Mouse (Mus musculus): ENCODE measurements around the gene Pdcd1. TPM values are rescaled to one million over a fixed set of nuclear protein-coding genes. Genes with fewer than 3 reads are reported as not detected.
"Not testable (repeated sequence)": the region's sequence is repeated elsewhere in the genome, so short reads cannot be mapped to it uniquely, and the experiment has no call there.

The Pdcd1 gene
- total RNA-seq, 2 experiments from 2014 or later = 0.20 TPM; not detected in 1

- DNase-seq = peak; percentile 27 to 45
These were observed 23.6 kb downstream of the Pdcd1 start for GRCm38 (mm10) chr1:94028741-94029140.

- no peak for DNase-seq
These were observed 24.7 kb downstream of the Pdcd1 start for GRCm38 (mm10) chr1:94027506-94028108.

- no peak for DNase-seq
These were observed 32.2 kb downstream of the Pdcd1 start, which contains the start of gene Neu4 for GRCm38 (mm10) chr1:94020151-94020550. Gene Neu4, plus strand, starts transcription at chr1:94020451.

- DNase-seq = no peak
These were observed 40.7 kb downstream of the Pdcd1 start for GRCm38 (mm10) chr1:94011643-94012042.

GRCm38 (mm10) chr1:94008826-94009225 lies 43.5 kb downstream of the Pdcd1 start:
- not testable (repeated sequence) for DNase-seq

- not testable (repeated sequence) for DNase-seq
These were observed 46.3 kb downstream of the Pdcd1 start for GRCm38 (mm10) chr1:94005954-94006506.

GRCm38 (mm10) chr1:94001023-94001422 lies 51.3 kb downstream of the Pdcd1 start:
- DNase-seq = no peak

- DNase-seq = not testable (repeated sequence)
These were observed 60.9 kb downstream of the Pdcd1 start for GRCm38 (mm10) chr1:93991491-93991890.

- not testable (repeated sequence) for DNase-seq
These were observed 61.3 kb downstream of the Pdcd1 start for GRCm38 (mm10) chr1:93991068-93991467.

GRCm38 (mm10) chr1:93990209-93990608 lies 62.1 kb downstream of the Pdcd1 start, which contains the start of gene Gal3st2c:
Gene Gal3st2c, plus strand, starts transcription at chr1:93990509.
- DNase-seq = not testable (repeated sequence)

- DNase-seq = peak; percentile 36 to 40
These were observed 63.6 kb downstream of the Pdcd1 start for GRCm38 (mm10) chr1:93988786-93989185.

Other genes starting within 250 kb of the Pdcd1 start
- 10 to 100 TPM; 18.9 to 20.0 TPM for gene Ing5, start 248.6 kb downstream of the Pdcd1 start, total RNA-seq (2021)
- 10 to 100 TPM; 46.9 to 57.9 TPM for gene D2hgdh, start 227.6 kb downstream of the Pdcd1 start, total RNA-seq (2021)
- not detected for gene Gal3st2, start 191.2 kb downstream of the Pdcd1 start, total RNA-seq (2021)
- gene Gal3st2b, start 134.2 kb downstream of the Pdcd1 start, total RNA-seq (2021) = under 1 TPM in 1 of 2 experiments, not detected in 1; 0.23 TPM
- under 1 TPM; 0.07 to 0.20 TPM for gene Gal3st2c, start 62.0 kb downstream of the Pdcd1 start, total RNA-seq (2021)
- gene Neu4, start 32.1 kb downstream of the Pdcd1 start, total RNA-seq (2021) = not detected

All from adrenal gland, postnatal 36 days (tissue).